Mouse (Mus musculus) brown adipose tissue, adult 24 weeks (tissue): ENCODE results near the gene 1700019A02Rik. TPM values are rescaled to one million over a fixed set of nuclear protein-coding genes. Genes with fewer than 3 reads are reported as not detected.

ENCODE experiments used
- H3K27ac ChIP-seq: fragments of 200-500 bp; replicated peaks from 2 replicates; pipeline ENCODE4 v1.5.1; 2012; ENCODE audit warnings: low read depth, mild to moderate bottlenecking, low read length
- H3K4me1 ChIP-seq: fragments of 200-500 bp; 2 replicates; pipeline ENCODE4 v1.6.1; 2012; ENCODE audit warnings: low read length, mixed read lengths; ENCODE audit not compliant: control insufficient read depth, insufficient read depth, insufficient read length
- H3K4me3 ChIP-seq: fragments of 200-500 bp; 2 replicates; pipeline ENCODE4 v1.5.1; 2012; ENCODE audit warnings: low read depth, mild to moderate bottlenecking, low read length, moderate library complexity; ENCODE audit not compliant: insufficient read depth
- polyA plus RNA-seq: library from polyadenylated mRNA; stranded (reverse); fragments of >200 nt; gene quantifications from 2 replicates; pipeline ENCODE4 v1.2.4, GENCODE M21; 2012; ENCODE audit not compliant: missing spikeins, insufficient read depth, insufficient read length

Gene 1700019A02Rik
- not detected in 2 replicates for polyA plus RNA-seq

GRCm38 (mm10) chr1:53187536-53187935 lies at the start of gene 1700019A02Rik:
TSS of gene 1700019A02Rik (minus strand) at chr1:53187636.
- Histone ChIP-seq H3K27ac (no peak within 1 kb of the TSS), H3K4me3 (no peak within 1 kb of the TSS), H3K4me1 (no peaks in the 10 kb centered on the region)

- H3K4me3 ChIP-seq = no peak overlapping the region
- no peak overlapping the region for H3K27ac ChIP-seq
- H3K4me1 ChIP-seq = no peaks in the 10 kb centered on the region
Observed at GRCm38 (mm10) chr1:53226063-53226462, 38.6 kb upstream of the 1700019A02Rik start.

- Histone ChIP-seq H3K4me1 (no peaks in the 10 kb centered on the region), H3K4me3 (no peak overlapping the region), H3K27ac (no peak overlapping the region)
Observed at GRCm38 (mm10) chr1:53225616-53226015, 38.2 kb upstream of the 1700019A02Rik start.

- Histone ChIP-seq H3K27ac (no peak overlapping the region), H3K4me1 (no peaks in the 10 kb centered on the region), H3K4me3 (no peak overlapping the region)
Observed at GRCm38 (mm10) chr1:53224775-53225174, 37.3 kb upstream of the 1700019A02Rik start.

- Histone ChIP-seq H3K4me1 (no peaks in the 10 kb centered on the region), H3K4me3 (no peak overlapping the region), H3K27ac (no peak overlapping the region)
Observed at GRCm38 (mm10) chr1:53210136-53210535, 22.7 kb upstream of the 1700019A02Rik start.

- H3K4me3 ChIP-seq = no peak overlapping the region
- H3K27ac ChIP-seq = no peak overlapping the region
- H3K4me1 ChIP-seq = no peaks in the 10 kb centered on the region
Observed at GRCm38 (mm10) chr1:53203902-53204301, 16.5 kb upstream of the 1700019A02Rik start.

GRCm38 (mm10) chr1:53201630-53202199 lies 14.3 kb upstream of the 1700019A02Rik start:
- no peak overlapping the region for H3K27ac ChIP-seq
- H3K4me3 ChIP-seq = no peak overlapping the region
- H3K4me1 ChIP-seq = no peaks in the 10 kb centered on the region

GRCm38 (mm10) chr1:53194536-53194935 lies 7.1 kb upstream of the 1700019A02Rik start:
- H3K4me3 ChIP-seq = no peak overlapping the region
- no peak overlapping the region for H3K27ac ChIP-seq
- H3K4me1 ChIP-seq = no peaks in the 10 kb centered on the region

- Histone ChIP-seq H3K4me1 (no peaks in the 10 kb centered on the region), H3K27ac (no peak overlapping the region), H3K4me3 (no peak overlapping the region)
Observed at GRCm38 (mm10) chr1:53191234-53191633, 3.8 kb upstream of the 1700019A02Rik start.

- Histone ChIP-seq H3K4me1 (no peaks in the 10 kb centered on the region), H3K27ac (no peak overlapping the region), H3K4me3 (no peak overlapping the region)
Observed at GRCm38 (mm10) chr1:53189620-53190019, 2.2 kb upstream of the 1700019A02Rik start.

- H3K4me1 ChIP-seq = no peaks in the 10 kb centered on the region
Observed at GRCm38 (mm10) chr1:53186301-53186700, 1.1 kb downstream of the 1700019A02Rik start.

GRCm38 (mm10) chr1:53157715-53158114 lies 29.7 kb downstream of the 1700019A02Rik start:
- Histone ChIP-seq H3K4me3 (no peak overlapping the region), H3K4me1 (no peaks in the 10 kb centered on the region)

More at GRCm38 (mm10) chr1:53186301-53186700, 1.1 kb downstream of the 1700019A02Rik start:
- Histone ChIP-seq H3K27ac (no peak overlapping the region), H3K4me3 (no peak overlapping the region)

GRCm38 (mm10) chr1:53123066-53123465 lies 64.4 kb downstream of the 1700019A02Rik start:
- Histone ChIP-seq H3K27ac (no peak overlapping the region), H3K4me1 (no peaks in the 10 kb centered on the region), H3K4me3 (no peak overlapping the region)

More at GRCm38 (mm10) chr1:53157715-53158114, 29.7 kb downstream of the 1700019A02Rik start:
- no peak overlapping the region for H3K27ac ChIP-seq

GRCm38 (mm10) chr1:53110561-53110960 lies 76.9 kb downstream of the 1700019A02Rik start:
- Histone ChIP-seq H3K27ac (no peak overlapping the region), H3K4me1 (no peaks in the 10 kb centered on the region), H3K4me3 (no peak overlapping the region)
